Mouse (Mus musculus) testis, adult 2 months (tissue): Measurements from ENCODE around the gene Zfyve1. TPM values are rescaled to one million over a fixed set of nuclear protein-coding genes. Genes with fewer than 3 reads are reported as not detected.

Experiments used
- H3K27ac ChIP-seq: fragments of 200-500 bp; 2 replicates; pipeline ENCODE4 v1.5.1; 2012; ENCODE audit warnings: low read depth, low read length; ENCODE audit not compliant: control insufficient read depth, insufficient read depth
- H3K27me3 ChIP-seq: fragments of 200-500 bp; 2 replicates; pipeline ENCODE4 v1.6.1; 2012; ENCODE audit warnings: mild to moderate bottlenecking, low read length, moderate library complexity; ENCODE audit not compliant: control insufficient read depth, insufficient read depth
- H3K36me3 ChIP-seq: fragments of 200-500 bp; 2 replicates; pipeline ENCODE4 v1.6.1; 2012; ENCODE audit warnings: mild to moderate bottlenecking, low read length; ENCODE audit not compliant: control insufficient read depth, insufficient read depth
- H3K4me1 ChIP-seq: fragments of 200-500 bp; 2 replicates; pipeline ENCODE4 v1.6.1; 2012; ENCODE audit warnings: low read length; ENCODE audit not compliant: control insufficient read depth, insufficient read depth
- H3K4me3 ChIP-seq: fragments of 200-500 bp; 2 replicates; pipeline ENCODE4 v1.5.1; 2012; ENCODE audit warnings: low read depth, mild to moderate bottlenecking, low read length, moderate library complexity, mixed read lengths; ENCODE audit not compliant: control insufficient read depth
- CTCF ChIP-seq: fragments of 200-500 bp; IDR thresholded peaks from 2 replicates; pipeline ENCODE4 v1.5.1; 2012; ENCODE audit warnings: low read depth, mild to moderate bottlenecking, inconsistent platforms, low read length, moderate library complexity; ENCODE audit not compliant: control insufficient read depth, insufficient read depth, insufficient replicate concordance
- POLR2A ChIP-seq: fragments of 200-500 bp; IDR thresholded peaks from 2 replicates; pipeline ENCODE4 v1.6.1; 2012; ENCODE audit warnings: low read depth, mild to moderate bottlenecking, inconsistent platforms, low read length, moderate library complexity; ENCODE audit not compliant: control insufficient read depth
- polyA plus RNA-seq: library from polyadenylated mRNA; depleted of rRNA; stranded (reverse); fragments of >200 nt; gene quantifications from 2 replicates; pipeline ENCODE4 v1.2.3, GENCODE M21; 2012

Zfyve1 gene
- polyA plus RNA-seq, 1 experiment = 302 TPM

DNA sequence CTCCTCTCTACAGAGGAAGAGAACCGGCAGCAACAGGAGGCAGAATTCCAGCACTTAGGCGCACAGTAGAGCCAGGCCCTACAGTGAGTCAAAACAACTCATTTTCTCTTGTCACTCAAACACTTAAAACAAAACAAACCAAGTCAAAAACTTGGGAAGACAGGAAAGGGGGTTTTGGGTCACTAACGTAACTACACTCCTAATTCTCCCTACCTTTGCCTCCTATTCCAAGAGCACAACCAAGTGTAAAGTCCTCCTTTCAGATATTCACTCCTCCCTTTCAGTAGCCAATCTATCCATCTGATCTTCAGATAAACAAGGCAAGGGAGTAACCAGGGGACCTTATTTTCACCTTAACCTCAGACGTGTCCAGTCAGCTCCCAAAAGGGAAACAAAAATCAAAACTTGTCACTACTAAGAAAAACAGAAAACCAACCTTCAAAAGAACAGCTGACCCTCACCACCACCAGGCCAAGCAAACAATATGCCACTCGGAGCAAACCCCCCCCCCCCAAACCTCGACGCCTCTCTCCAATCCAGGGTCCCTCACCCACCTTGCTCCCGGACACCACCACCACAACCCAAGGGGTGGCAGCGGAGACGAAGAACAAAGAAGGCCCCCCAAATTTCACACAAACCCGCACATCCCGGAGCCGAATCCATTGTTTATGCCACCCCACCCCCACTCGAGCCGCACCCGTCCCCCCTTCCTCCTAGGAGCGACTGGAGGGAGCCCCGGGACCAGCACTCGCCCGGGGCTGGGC lies 649 bp downstream of the Zfyve1 start:
- H3K27me3 ChIP-seq = no peaks in the 10 kb centered on the region
- TF ChIP-seq CTCF (no peak), POLR2A (no peak)

DNA sequence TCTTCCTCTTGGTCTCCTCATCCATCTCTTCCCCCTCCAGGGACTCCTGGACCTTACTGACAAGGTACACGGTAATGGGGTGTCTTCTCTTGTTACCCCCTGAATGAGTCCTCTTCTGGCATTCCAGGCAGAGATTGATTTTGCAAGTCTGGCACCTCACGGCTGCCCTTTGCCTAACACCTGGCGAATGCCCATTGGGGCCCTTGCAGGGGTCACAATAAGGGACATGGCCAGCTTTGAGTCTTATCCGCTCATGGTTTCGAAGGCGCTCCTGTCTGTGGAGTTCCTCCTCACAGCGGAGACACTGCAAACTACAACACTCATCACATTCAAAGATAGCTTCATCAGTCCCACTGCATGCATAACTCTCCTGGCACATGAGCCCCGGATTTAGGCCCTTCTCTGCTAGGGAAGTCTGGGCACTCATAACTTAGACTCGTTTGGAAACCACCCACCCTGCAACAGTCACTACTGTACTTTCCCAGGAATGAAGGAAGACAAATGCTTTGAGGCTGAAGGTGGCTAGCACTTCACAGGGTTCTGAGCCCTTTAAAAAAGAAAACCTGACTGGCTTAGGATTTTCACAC lies 2.5 kb downstream of the Zfyve1 start:
- Histone ChIP-seq H3K4me3 (no peak overlapping the region), H3K27me3 (no peaks in the 10 kb centered on the region), H3K4me1 (peaks cover 6% of the 10 kb centered on the region), H3K27ac (no peak overlapping the region), H3K36me3 (no peaks in the 10 kb centered on the region)
- TF ChIP-seq POLR2A = no peak
- no peak for TF ChIP-seq CTCF

More for the DNA sequence above, 649 bp downstream of the Zfyve1 start:
- H3K36me3 ChIP-seq = no peaks in the 10 kb centered on the region
- peak overlapping the region; percentile 90 for H3K4me3 ChIP-seq
- H3K27ac ChIP-seq = peak overlapping the region; percentile 79
- H3K4me1 ChIP-seq = peaks cover 6% of the 10 kb centered on the region

DNA sequence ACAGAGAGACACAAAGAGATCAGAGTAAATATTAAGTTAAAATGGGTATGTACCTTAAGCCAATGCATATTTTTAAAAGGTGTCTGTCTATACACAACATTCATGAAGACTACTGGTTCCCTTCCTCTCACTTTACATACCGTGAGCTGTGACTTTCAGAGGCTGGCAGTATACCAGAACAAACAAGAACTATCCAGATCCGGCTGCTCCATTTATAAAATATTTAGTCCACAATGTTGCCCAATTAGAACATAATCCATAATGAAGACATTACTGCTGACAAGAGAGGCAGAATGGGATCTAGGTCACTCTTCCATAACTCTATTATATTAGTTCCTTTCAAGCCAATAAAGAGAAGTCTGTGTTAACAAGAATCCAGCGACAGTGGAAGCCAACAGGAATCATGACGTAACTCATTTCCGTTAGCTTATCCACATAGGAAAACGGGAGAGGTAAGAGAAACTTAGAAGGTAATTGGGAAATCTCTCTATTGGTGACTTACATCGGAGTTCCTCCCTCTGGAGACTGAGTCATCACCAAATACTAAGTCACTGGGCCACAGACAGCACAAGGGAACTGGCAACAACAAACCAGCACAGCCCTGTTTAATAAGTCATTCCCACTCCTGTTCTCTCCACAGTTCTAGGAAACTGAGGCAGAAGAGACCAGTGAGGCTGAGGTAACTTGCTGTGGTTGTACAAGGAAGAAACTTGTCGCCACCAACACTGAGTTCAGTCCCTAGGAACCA lies 5.1 kb downstream of the Zfyve1 start:
- Histone ChIP-seq H3K27ac (no peak overlapping the region), H3K36me3 (no peaks in the 10 kb centered on the region), H3K4me3 (no peak overlapping the region), H3K27me3 (no peaks in the 10 kb centered on the region), H3K4me1 (peaks cover 3% of the 10 kb centered on the region)
- TF ChIP-seq CTCF (no peak), POLR2A (no peak)

DNA sequence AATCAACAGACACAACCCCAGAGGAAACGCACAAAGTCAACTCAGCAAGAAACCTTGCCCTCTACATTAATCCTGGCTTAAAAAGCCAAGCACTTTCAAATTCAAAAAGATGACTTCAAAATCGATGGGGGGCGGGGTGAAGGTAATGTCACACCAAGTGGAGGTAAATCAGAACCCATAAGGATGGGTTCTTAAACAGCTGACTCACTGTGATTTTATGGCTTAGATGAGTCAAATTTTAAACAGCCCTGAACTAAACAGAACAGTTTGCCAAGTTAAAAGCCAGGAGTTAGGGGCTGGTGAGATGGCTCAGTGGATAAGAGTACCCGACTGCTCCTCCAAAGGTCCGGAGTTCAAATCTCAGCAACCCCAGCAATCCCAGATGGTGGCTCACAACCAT lies 10.4 kb downstream of the Zfyve1 start:
- TF ChIP-seq POLR2A (no peak), CTCF (no peak)
- H3K4me3 ChIP-seq = no peak overlapping the region
- no peak overlapping the region for H3K27ac ChIP-seq
- H3K4me1 ChIP-seq = no peaks in the 10 kb centered on the region; the same call in 1 of the 2 replicates
- H3K36me3 ChIP-seq = no peaks in the 10 kb centered on the region
- no peaks in the 10 kb centered on the region for H3K27me3 ChIP-seq

DNA sequence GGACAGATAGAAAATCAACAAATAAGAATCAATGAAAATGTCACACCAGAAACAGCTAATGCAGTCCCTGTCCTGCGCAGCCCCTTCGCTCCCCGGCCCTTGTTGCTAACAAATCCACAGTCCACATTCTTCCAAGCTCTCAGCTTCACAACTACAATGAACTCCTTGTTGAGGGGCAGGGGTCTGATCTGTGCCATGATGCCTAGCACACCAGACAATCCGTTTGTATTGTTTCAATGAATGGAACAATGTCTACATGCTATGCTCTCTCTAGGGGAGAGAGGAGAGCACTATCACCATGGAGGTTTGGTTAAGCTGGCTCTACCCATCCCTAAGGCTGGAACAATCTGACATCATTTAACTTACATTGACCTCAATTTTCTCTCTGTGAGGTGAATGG lies 14.3 kb downstream of the Zfyve1 start:
- Histone ChIP-seq H3K4me1 (no peaks in the 10 kb centered on the region; the same call in 1 of the 2 replicates), H3K27ac (no peak overlapping the region), H3K36me3 (no peaks in the 10 kb centered on the region), H3K4me3 (no peak overlapping the region), H3K27me3 (no peaks in the 10 kb centered on the region)
- TF ChIP-seq POLR2A = no peak
- no peak for TF ChIP-seq CTCF

DNA sequence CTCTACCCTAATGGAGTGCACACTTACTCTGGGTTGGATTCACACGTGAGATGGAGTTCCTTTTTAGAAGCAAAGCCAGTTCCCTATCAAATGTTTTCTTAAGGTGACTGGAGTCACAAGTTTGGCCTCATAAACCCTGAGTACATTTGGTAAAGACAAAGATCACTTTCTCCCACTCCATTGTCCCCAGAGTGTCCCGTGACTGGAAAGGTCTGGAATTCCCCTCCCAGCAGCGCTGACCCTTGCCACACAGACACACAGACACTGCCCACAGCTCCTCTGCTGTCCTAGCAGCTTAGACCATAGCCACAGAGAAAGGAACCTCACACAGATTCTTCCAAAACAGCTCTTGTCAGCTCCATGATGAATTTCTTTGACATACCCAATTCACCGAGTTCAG lies 14.9 kb downstream of the Zfyve1 start:
- no peaks in the 10 kb centered on the region for H3K36me3 ChIP-seq
- TF ChIP-seq CTCF (no peak), POLR2A (no peak)

DNA sequence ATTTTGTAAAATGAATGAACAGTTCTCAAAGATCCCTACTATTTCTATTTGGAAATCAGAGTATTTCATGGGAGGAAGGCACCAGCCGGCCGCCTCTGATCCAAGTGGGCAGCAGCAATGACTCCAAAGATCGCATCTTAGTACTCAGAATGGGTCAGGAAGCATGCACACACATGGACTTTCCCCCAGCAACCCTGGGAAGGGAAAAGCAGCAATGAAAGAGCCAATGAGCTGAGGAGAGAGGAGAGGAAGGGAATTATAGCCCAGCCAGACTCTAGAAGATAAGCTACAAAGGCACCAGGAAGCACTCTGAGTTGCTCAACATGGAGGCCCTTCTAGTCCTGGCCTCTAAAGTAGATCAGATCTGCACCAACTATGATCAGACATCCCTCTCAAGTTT lies 16.7 kb downstream of the Zfyve1 start:
- no peak overlapping the region for H3K4me3 ChIP-seq
- H3K27me3 ChIP-seq = no peaks in the 10 kb centered on the region
- H3K4me1 ChIP-seq = peaks cover 2% of the 10 kb centered on the region
- TF ChIP-seq CTCF (no peak), POLR2A (no peak)
- no peak overlapping the region for H3K27ac ChIP-seq
- H3K36me3 ChIP-seq = no peaks in the 10 kb centered on the region; the same call in 1 of the 2 replicates

More for the DNA sequence above, 14.9 kb downstream of the Zfyve1 start:
- no peaks in the 10 kb centered on the region; the same call in 1 of the 2 replicates for H3K4me1 ChIP-seq
- H3K27me3 ChIP-seq = no peaks in the 10 kb centered on the region
- no peak overlapping the region for H3K27ac ChIP-seq
- no peak overlapping the region for H3K4me3 ChIP-seq
